ENCODE assay signal across 9 mouse cellular contexts in genomic region chr5:107726281-107727006, GRCm38 (mm10). TPM values are rescaled to one million over a fixed set of nuclear protein-coding genes. Genes with fewer than 3 reads are reported as not detected.
DNase-seq lines count a peak whose midpoint lies in the region; ATAC-seq lines count a peak whose summit lies in the region.
"Had no signal": no experiment of that assay in that cellular context is flagged by ENCODE, and none has a peak within 500 bp of the region (broad histone marks: within the 10 kb centered on the region; RNA-seq: fewer than 3 reads in every experiment).

No protein-coding gene starts in this region.

- H3K4me3 ChIP-seq in megakaryocyte, embryonic 14.5 days (replicated peaks): peak overlapping the region; percentile 70
- peak overlapping the region; percentile 43 for H3K4me3 ChIP-seq in hindbrain, embryonic 10.5 days
- peak overlapping the region; percentile 45 for H3K4me3 ChIP-seq in liver, embryonic 13.5 days (replicated peaks)
- peak overlapping the region; percentile 28 for H3K4me3 ChIP-seq in stomach, embryonic 14.5 days (ENCODE audit: low read depth, low read length)

- ATAC-seq in megakaryocyte, adult 5-6 weeks (ENCODE audit: poor library complexity, severe bottlenecking): no peak
- peak; percentile 26 for ATAC-seq in common myeloid progenitor, adult 5-6 weeks (replicated peaks; ENCODE audit: low read depth, poor library complexity, severe bottlenecking)
- ATAC-seq in liver, embryonic 13.5 days (ENCODE audit: low read depth): no peak
- ATAC-seq in stomach, embryonic 14.5 days (ENCODE audit: insufficient number of reproducible peaks, insufficient read depth, low FRiP score, low read depth): no peak

- H3K27me3 ChIP-seq in megakaryocyte, embryonic 14.5 days (replicated peaks): peaks cover 82% of the 10 kb centered on the region
- peaks cover 100% of the 10 kb centered on the region for H3K27me3 ChIP-seq in hindbrain, embryonic 10.5 days (ENCODE audit: insufficient read depth, poor library complexity, severe bottlenecking)
- peaks cover 91% of the 10 kb centered on the region for H3K27me3 ChIP-seq in liver, embryonic 13.5 days
- peaks cover 46% of the 10 kb centered on the region for H3K27me3 ChIP-seq in stomach, embryonic 14.5 days (ENCODE audit: control insufficient read depth, insufficient read depth, low read length)

- H3K9ac ChIP-seq in liver, embryonic 13.5 days: no peak overlapping the region
- no peak overlapping the region for H3K9ac ChIP-seq in stomach, embryonic 14.5 days (replicated peaks; ENCODE audit: low read depth, low read length)

- H3K27ac ChIP-seq in hindbrain, embryonic 10.5 days: no peak overlapping the region
- no peak overlapping the region for H3K27ac ChIP-seq in liver, embryonic 13.5 days
- no peak overlapping the region for H3K27ac ChIP-seq in stomach, embryonic 14.5 days (ENCODE audit: low read length)

- peak overlapping the region; percentile 56 for H3K4me2 ChIP-seq in liver, embryonic 13.5 days
- H3K4me2 ChIP-seq in stomach, embryonic 14.5 days (replicated peaks; ENCODE audit: low read depth, low read length): peak overlapping the region; percentile 43

- peaks cover 3% of the 10 kb centered on the region; the same call in 1 of the 2 replicates for H3K9me3 ChIP-seq in megakaryocyte, embryonic 14.5 days
- no peaks in the 10 kb centered on the region for H3K9me3 ChIP-seq in hindbrain, embryonic 10.5 days
- H3K9me3 ChIP-seq in liver, embryonic 13.5 days (replicated peaks): no peaks in the 10 kb centered on the region
- no peaks in the 10 kb centered on the region for H3K9me3 ChIP-seq in stomach, embryonic 14.5 days (ENCODE audit: control insufficient read depth, low read depth, low read length)

- no peaks in the 10 kb centered on the region for H3K36me3 ChIP-seq in megakaryocyte, embryonic 14.5 days (replicated peaks; ENCODE audit: low read length)
- H3K36me3 ChIP-seq in hindbrain, embryonic 10.5 days: no peaks in the 10 kb centered on the region
- no peaks in the 10 kb centered on the region for H3K36me3 ChIP-seq in liver, embryonic 13.5 days
- H3K36me3 ChIP-seq in stomach, embryonic 14.5 days (ENCODE audit: control insufficient read depth, insufficient read depth, low read length): no peaks in the 10 kb centered on the region

- under 1% methylated on average over 57 of the region's 57 CpGs for WGBS in hindbrain, embryonic 10.5 days
- whole genome bisulfite sequencing in liver, embryonic 13.5 days (ENCODE audit: insufficient replicate concordance): under 1% methylated on average over 57 of the region's 57 CpGs
- WGBS in stomach, embryonic 14.5 days: under 1% methylated on average over 57 of the region's 57 CpGs

- peaks cover 45% of the 10 kb centered on the region for H3K4me1 ChIP-seq in megakaryocyte, embryonic 14.5 days
- H3K4me1 ChIP-seq in hindbrain, embryonic 10.5 days (replicated peaks): peaks cover 47% of the 10 kb centered on the region
- peaks cover 37% of the 10 kb centered on the region for H3K4me1 ChIP-seq in liver, embryonic 13.5 days (replicated peaks)
- peaks cover 39% of the 10 kb centered on the region for H3K4me1 ChIP-seq in stomach, embryonic 14.5 days (ENCODE audit: control insufficient read depth, insufficient read depth, low read length)

- peak; percentile 52 for DNase-seq in hindbrain, embryonic 10.5 days (ENCODE audit: low spot score)
- DNase-seq in liver, embryonic 13.5 days: no peak
- DNase-seq in left cerebral cortex, adult 8-10 months (ENCODE audit: low spot score in 2 of 2): no peak
- DNase-seq in right cerebral cortex, adult 18-20 months: no peak

RNA-seq across cellular contexts. Expression of gene Gfi1, which starts 0.6 kb away (rescaled TPM):
- 2.7 TPM in 1 of 2 replicates, not detected in the other for polyA plus RNA-seq in megakaryocyte, embryonic 14.5 days (2012; ENCODE audit: insufficient read depth, low replicate concordance)
- total RNA-seq in megakaryocyte, adult 5-6 weeks (2015): 1.0 and 3.6 TPM in 2 replicates
- 2.2 and 3.7 TPM in 2 replicates for total RNA-seq in megakaryocyte, adult 5-6 weeks (2017)
- total RNA-seq in common myeloid progenitor, adult 5-6 weeks (2017): 9.0 and 9.8 TPM in 2 replicates
- 0.05 TPM in 1 of 2 replicates, not detected in the other for polyA plus RNA-seq in hindbrain, embryonic 10.5 days (2016; fragmentation: Nextera tagmentation; extraction: Ambion mirVana)
- 0.48 and 0.65 TPM in 2 replicates for polyA plus RNA-seq in liver, embryonic 13.5 days (2015; fragmentation: Nextera tagmentation; extraction: Ambion mirVana)
- polyA plus RNA-seq in stomach, embryonic 14.5 days (2014; fragmentation: Nextera tagmentation; extraction: Ambion mirVana): 0.46 TPM in 1 of 2 replicates, not detected in the other
- not detected for total RNA-seq in left cerebral cortex, adult 8-10 months (2022)
- total RNA-seq: left cerebral cortex, postnatal 36 days had no signal
